Mouse (Mus musculus): ENCODE measurements around the gene Triobp. TPM values are rescaled to one million over a fixed set of nuclear protein-coding genes. Genes with fewer than 3 reads are reported as not detected.

The Triobp gene
- polyA plus RNA-seq, 1 experiment from 2014 or later: 22.4 TPM

DNA sequence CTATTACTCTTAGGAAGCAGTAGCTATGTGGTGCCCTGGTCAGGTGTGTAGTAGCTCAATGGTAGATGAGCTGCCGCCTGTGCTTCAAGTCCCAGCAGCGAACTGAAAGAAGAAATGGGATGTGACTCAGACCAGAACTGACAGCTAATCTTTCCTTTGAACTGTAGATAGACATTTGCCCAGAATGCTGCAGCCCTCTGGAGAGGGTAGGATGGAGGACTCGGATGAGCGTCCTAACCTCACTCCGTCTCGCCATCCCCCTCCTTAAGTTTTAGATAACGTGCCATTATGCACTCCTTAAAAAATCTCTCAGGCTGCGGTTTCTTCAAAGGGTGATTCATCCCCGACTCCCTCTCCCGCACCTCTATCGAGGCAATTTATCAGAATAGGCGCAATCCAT, 27.6 kb upstream of the Triobp start:
- no peaks in the 10 kb centered on the region for H3K9me3 ChIP-seq (ENCODE audit: control insufficient read depth, low read length)
- no peaks in the 10 kb centered on the region for H3K36me3 ChIP-seq (ENCODE audit: control insufficient read depth, insufficient read depth, low read length)
- ATAC-seq (ENCODE audit: low FRiP score, low TSS enrichment): no peak
- H3K27ac ChIP-seq (replicated peaks): no peak overlapping the region
- 0 out of 2 replicates have a peak, but pooled peaks cover 2% of the 10 kb centered on the region for H3K4me1 ChIP-seq (replicated peaks; ENCODE audit: control insufficient read depth, insufficient read depth)
- no peak overlapping the region for H3K4me3 ChIP-seq (ENCODE audit: low read depth, low read length)
- no peak overlapping the region for H3K4me2 ChIP-seq (replicated peaks; ENCODE audit: low read depth)
- WGBS: 57% methylated on average over 12 of the region's 12 CpGs
- DNase-seq (ENCODE audit: low spot score): no peak
- H3K27me3 ChIP-seq (ENCODE audit: control insufficient read depth, insufficient read depth, low read length): no peaks in the 10 kb centered on the region
- TF ChIP-seq EP300 (optimal IDR thresholded peaks at IDR 0.05): no peak
- no peak overlapping the region for H3K9ac ChIP-seq (ENCODE audit: low read length)

DNA sequence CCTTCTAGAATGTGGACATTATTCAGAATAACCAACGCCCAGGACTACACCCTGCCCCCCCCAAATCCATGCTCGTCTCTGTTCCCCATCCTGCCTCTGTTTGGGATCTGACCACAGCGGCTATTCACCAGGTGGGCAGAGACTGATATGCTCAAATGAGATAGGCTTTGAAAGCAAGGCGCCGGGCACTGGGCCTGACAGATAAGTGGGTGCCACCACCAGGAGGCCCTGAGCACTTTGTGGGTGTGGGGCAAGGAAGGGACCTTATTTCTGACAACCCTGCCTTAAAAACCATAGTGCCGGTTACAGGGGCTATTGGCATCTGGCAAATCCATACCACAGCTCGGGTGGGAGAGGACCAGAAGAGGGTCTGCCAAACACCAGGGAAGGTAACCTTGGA, 24.8 kb upstream of the Triobp start:
- 72% methylated on average over 7 of the region's 7 CpGs for WGBS

DNA sequence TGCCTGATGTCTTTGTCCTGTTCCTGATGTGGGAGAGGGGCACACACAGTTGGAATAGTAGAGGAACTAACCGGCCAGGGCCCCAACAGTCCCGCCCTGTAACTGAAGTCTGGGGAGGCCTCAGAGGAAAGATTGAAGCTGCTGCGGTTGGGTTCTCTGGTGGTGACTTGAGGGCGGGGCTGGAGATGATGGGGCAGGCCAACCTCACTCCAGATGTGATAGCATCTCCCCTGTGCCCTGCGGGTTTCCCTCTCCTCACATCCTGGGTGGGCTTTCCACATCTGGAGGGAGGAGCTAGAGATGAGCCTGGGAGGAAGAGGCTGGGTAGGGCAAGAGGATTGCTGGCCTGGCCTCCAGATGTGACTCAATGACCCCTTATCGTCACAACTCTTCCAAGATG, 23.9 kb upstream of the Triobp start:
- peaks cover 5% of the 10 kb centered on the region; the same call in 1 of the 2 replicates for H3K4me1 ChIP-seq (replicated peaks; ENCODE audit: control insufficient read depth, insufficient read depth)
- no peak overlapping the region for H3K9ac ChIP-seq (ENCODE audit: low read length)
- no peaks in the 10 kb centered on the region for H3K9me3 ChIP-seq (ENCODE audit: control insufficient read depth, low read length)
- H3K4me2 ChIP-seq (replicated peaks; ENCODE audit: low read depth): no peak overlapping the region
- H3K4me3 ChIP-seq (ENCODE audit: low read depth, low read length): no peak overlapping the region
- ATAC-seq (ENCODE audit: low FRiP score, low TSS enrichment) (no peak), DNase-seq (ENCODE audit: low spot score) (no peak)
- TF ChIP-seq CTCF (IDR thresholded peaks at IDR 0.05; ENCODE audit: low read depth) (no peak), EP300 (optimal IDR thresholded peaks at IDR 0.05) (no peak)
- H3K27ac ChIP-seq (replicated peaks): no peak overlapping the region
- no peaks in the 10 kb centered on the region for H3K27me3 ChIP-seq (ENCODE audit: control insufficient read depth, insufficient read depth, low read length)
- no peaks in the 10 kb centered on the region for H3K36me3 ChIP-seq (ENCODE audit: control insufficient read depth, insufficient read depth, low read length)
- WGBS: 63% methylated on average over 6 of the region's 6 CpGs

More for the DNA sequence above, 24.8 kb upstream of the Triobp start:
- DNase-seq (ENCODE audit: low spot score) (no peak), ATAC-seq (ENCODE audit: low FRiP score, low TSS enrichment) (no peak)
- Histone ChIP-seq H3K4me3 (ENCODE audit: low read depth, low read length) (no peak overlapping the region), H3K36me3 (ENCODE audit: control insufficient read depth, insufficient read depth, low read length) (no peaks in the 10 kb centered on the region), H3K9ac (ENCODE audit: low read length) (no peak overlapping the region), H3K4me2 (replicated peaks; ENCODE audit: low read depth) (no peak overlapping the region), H3K4me1 (replicated peaks; ENCODE audit: control insufficient read depth, insufficient read depth) (0 out of 2 replicates have a peak, but pooled peaks cover 5% of the 10 kb centered on the region), H3K27ac (replicated peaks) (no peak overlapping the region), H3K9me3 (ENCODE audit: control insufficient read depth, low read length) (no peaks in the 10 kb centered on the region), H3K27me3 (ENCODE audit: control insufficient read depth, insufficient read depth, low read length) (no peaks in the 10 kb centered on the region)
- no peak for TF ChIP-seq EP300 (optimal IDR thresholded peaks at IDR 0.05)
- TF ChIP-seq CTCF (IDR thresholded peaks at IDR 0.05; ENCODE audit: low read depth): peak; percentile 19; the same call in 1 of the 2 replicates

DNA sequence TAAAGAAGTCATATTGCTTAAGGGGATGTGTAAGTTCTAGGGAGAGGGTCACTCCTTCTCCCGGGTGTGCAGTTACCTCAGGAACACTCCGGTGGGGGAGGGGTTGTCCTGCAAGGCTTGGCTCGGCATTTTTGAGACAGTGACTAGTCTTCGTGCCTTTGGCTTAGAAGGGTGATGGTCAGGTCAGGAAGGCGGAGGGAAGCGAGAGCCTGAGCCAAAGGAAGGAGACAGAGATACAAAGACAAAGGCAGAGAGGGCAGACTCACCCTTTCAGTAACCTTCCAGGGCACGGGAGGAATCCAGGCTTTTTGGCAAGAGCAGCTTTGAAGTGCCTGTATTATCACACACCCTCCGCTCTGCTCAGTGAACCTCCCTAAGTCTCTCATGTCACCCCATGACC, 22.4 kb upstream of the Triobp start:
- H3K4me1 ChIP-seq (replicated peaks; ENCODE audit: control insufficient read depth, insufficient read depth): peaks cover 5% of the 10 kb centered on the region; the same call in 1 of the 2 replicates
- 33% methylated on average over 8 of the region's 8 CpGs for WGBS

DNA sequence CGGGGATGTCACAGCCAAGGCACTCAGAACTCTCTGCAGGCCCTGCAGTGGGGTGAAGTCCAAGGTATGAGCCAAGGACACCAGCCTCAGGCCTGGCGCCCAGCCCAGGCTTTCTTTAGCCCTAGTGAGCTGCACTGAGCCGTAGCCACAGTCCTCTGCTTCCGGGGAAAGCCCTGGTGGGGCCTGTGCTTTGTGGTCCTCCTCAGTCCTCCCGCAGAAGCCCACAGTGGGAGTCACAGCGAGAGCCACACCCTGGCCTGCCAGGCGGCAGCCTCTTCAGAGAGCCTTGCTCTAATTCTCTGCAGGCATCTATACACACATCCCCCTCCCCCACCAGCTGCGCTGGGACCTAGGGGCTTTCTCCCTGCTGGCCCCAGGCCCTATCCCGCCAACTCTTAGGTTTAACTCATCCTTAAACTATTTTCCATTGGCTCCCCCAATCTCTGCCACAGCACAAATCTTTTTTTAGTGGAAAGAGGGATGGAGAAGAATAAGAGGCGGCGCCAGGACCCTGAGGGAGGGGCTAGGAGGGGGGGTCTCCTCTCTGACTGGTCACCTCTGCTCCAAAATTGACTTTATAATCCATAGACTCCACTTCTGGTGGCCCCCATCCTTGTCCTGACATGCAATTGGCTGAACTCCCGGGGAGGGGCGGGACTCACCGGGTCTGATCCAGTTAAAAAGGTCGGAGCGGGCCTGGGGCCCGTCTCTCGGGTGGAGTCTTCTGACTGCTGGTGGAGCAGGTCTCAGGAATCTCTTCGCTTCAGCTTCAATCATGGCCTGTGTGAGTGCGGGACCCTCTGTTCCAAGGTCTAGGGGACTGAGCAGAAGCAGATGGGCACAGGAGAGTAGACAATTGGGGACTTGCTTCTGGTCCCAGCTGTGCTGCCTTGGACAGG, 21.3 kb upstream of the Triobp start, which contains the start of gene Lgals1:
TSS of gene Lgals1 (plus strand) at position 705 of the 899 bp plus-strand sequence.
- 5% methylated on average over 20 of the region's 20 CpGs for WGBS
- Histone ChIP-seq H3K9ac (ENCODE audit: low read length) (peak within 1 kb of the TSS; percentile 70), H3K36me3 (ENCODE audit: control insufficient read depth, insufficient read depth, low read length) (peaks cover 7% of the 10 kb centered on the region; the same call in 1 of the 2 replicates), H3K4me3 (ENCODE audit: low read depth, low read length) (peak within 1 kb of the TSS; percentile 56), H3K27ac (replicated peaks) (peak within 1 kb of the TSS; percentile 94), H3K4me1 (replicated peaks; ENCODE audit: control insufficient read depth, insufficient read depth) (peaks cover 5% of the 10 kb centered on the region; the same call in 1 of the 2 replicates), H3K4me2 (replicated peaks; ENCODE audit: low read depth) (peak within 1 kb of the TSS; percentile 72), H3K9me3 (ENCODE audit: control insufficient read depth, low read length) (no peaks in the 10 kb centered on the region), H3K27me3 (ENCODE audit: control insufficient read depth, insufficient read depth, low read length) (no peaks in the 10 kb centered on the region)
- ATAC-seq (ENCODE audit: low FRiP score, low TSS enrichment): peak; percentile 77
- TF ChIP-seq EP300 (optimal IDR thresholded peaks at IDR 0.05): peak; percentile 48
- TF ChIP-seq CTCF (IDR thresholded peaks at IDR 0.05; ENCODE audit: low read depth): no peak
- peak; percentile 84 for DNase-seq (ENCODE audit: low spot score)

More for the DNA sequence above, 22.4 kb upstream of the Triobp start:
- Histone ChIP-seq H3K27ac (replicated peaks) (peak overlapping the region; percentile 94), H3K9ac (ENCODE audit: low read length) (no peak overlapping the region), H3K36me3 (ENCODE audit: control insufficient read depth, insufficient read depth, low read length) (peaks cover 3% of the 10 kb centered on the region; the same call in 1 of the 2 replicates), H3K4me2 (replicated peaks; ENCODE audit: low read depth) (no peak overlapping the region), H3K27me3 (ENCODE audit: control insufficient read depth, insufficient read depth, low read length) (no peaks in the 10 kb centered on the region), H3K4me3 (ENCODE audit: low read depth, low read length) (no peak overlapping the region), H3K9me3 (ENCODE audit: control insufficient read depth, low read length) (no peaks in the 10 kb centered on the region)
- ATAC-seq (ENCODE audit: low FRiP score, low TSS enrichment) (no peak), DNase-seq (ENCODE audit: low spot score) (no peak)
- TF ChIP-seq EP300 (optimal IDR thresholded peaks at IDR 0.05): no peak
- no peak for TF ChIP-seq CTCF (IDR thresholded peaks at IDR 0.05; ENCODE audit: low read depth)
